Mouse (Mus musculus): ENCODE measurements around the gene Mrpl48.
"Not testable (repeated sequence)": the region's sequence is repeated elsewhere in the genome, so short reads cannot be mapped to it uniquely, and the experiment has no call there.

Gene Mrpl48

DNA sequence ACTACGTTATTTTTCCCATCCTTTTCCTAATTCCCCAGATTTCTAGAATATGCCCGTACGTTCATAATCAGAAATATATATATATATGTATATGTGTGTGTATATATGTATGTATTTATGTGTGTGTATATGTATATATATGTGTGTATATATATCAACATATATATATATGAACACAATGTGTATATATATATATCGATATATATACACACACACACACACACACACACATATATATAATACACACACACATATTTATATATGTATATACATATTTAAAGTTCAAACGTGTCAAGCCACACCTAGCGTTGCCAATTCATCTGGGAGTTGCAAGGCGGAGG is 17.6 kb downstream of the Mrpl48 start:
- in situ Hi-C loops (cut with MboI; ENCODE audit: low sequenced_read_pairs) = no loop called here

GRCm38 (mm10) chr7:100589816-100590215 is 18.3 kb downstream of the Mrpl48 start:
- in situ Hi-C loops (cut with MboI; ENCODE audit: low sequenced_read_pairs) = no loop called here

- in situ Hi-C loops (cut with MboI; ENCODE audit: low sequenced_read_pairs) = no loop called here
These were observed 25.3 kb downstream of the Mrpl48 start for GRCm38 (mm10) chr7:100582727-100583236.

- in situ Hi-C loops (cut with MboI; ENCODE audit: low sequenced_read_pairs) = no loop called here
These were observed 25.9 kb downstream of the Mrpl48 start for GRCm38 (mm10) chr7:100582235-100582634.

DNA sequence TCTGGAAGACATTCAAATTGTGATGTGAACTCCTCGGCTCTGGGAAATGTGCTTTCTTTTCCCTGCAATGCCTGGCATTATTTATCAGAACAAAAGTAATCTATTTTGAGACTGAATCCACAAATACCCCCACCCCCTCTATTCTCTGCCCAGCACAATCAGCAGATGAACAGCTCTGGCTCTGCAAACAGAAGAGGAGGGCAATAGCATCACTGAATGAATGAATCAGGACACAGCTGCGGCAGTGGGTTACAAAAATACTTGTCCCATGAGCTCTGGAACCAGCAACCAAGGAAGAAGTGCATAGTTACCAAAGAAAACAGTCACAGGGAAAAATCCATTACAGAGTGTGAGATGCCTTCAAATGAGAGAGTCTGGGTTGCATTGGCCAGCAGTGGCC is 29.3 kb downstream of the Mrpl48 start:
- in situ Hi-C loops (cut with MboI; ENCODE audit: low sequenced_read_pairs) = no loop called here

GRCm38 (mm10) chr7:100572704-100573103 is 35.4 kb downstream of the Mrpl48 start:
- in situ Hi-C loops (cut with MboI; ENCODE audit: low sequenced_read_pairs) = no loop called here

DNA sequence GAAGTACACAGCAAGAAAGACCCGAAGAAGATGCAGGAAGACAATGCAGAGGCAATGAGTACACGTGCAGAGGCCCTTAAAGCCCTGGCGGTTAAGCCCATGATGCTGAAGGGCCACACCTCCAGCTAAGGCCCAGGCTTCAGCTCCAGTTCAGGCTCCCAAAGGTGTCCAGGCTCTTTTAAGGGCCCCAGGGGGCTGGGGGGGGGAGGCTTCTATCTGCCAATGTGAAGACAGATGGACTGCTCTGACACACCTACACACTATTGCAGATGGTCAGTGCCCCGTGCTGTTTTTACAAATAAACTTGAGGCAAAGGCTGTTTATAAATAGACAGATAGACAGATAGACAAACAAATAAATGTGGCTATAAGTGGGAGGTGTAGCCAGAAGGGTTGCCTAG is 36.0 kb downstream of the Mrpl48 start:
- in situ Hi-C loops (cut with MboI; ENCODE audit: low sequenced_read_pairs) = no loop called here

- in situ Hi-C loops (cut with MboI; ENCODE audit: low sequenced_read_pairs) = no loop called here
These were observed 37.0 kb downstream of the Mrpl48 start for GRCm38 (mm10) chr7:100570930-100571715.

- in situ Hi-C loops (cut with MboI; ENCODE audit: low sequenced_read_pairs) = no loop called here
These were observed 38.2 kb downstream of the Mrpl48 start for GRCm38 (mm10) chr7:100569907-100570306.

DNA sequence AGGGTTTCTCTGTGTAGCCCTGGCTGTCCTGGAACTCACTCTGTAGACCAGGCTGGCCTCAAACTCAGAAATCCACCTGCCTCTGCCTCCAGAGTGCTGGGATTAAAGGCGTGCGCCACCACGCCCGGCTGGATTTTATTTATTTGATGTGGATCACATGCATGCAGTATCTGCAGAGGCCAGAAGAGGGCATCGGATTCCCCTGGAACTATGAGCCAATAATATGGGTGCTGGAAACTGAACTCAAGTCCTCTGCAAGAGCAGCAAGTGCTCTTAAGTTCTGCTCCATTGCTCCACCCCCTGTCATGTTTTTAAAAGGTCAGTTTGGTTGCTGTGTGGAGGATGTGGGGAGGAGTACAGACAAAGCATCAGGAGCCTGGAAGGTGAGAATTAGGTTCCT is 40.9 kb downstream of the Mrpl48 start:
- in situ Hi-C loops (cut with MboI; ENCODE audit: low sequenced_read_pairs) = not testable (repeated sequence)

GRCm38 (mm10) chr7:100561861-100562587 is 46.1 kb downstream of the Mrpl48 start:
- in situ Hi-C loops (cut with MboI; ENCODE audit: low sequenced_read_pairs) = no loop called here

GRCm38 (mm10) chr7:100559331-100559730 is 48.8 kb downstream of the Mrpl48 start:
- in situ Hi-C loops (cut with MboI; ENCODE audit: low sequenced_read_pairs) = no loop called here

- in situ Hi-C loops (cut with MboI; ENCODE audit: low sequenced_read_pairs) = no loop called here
These were observed 50.9 kb downstream of the Mrpl48 start for GRCm38 (mm10) chr7:100557241-100557640.

DNA sequence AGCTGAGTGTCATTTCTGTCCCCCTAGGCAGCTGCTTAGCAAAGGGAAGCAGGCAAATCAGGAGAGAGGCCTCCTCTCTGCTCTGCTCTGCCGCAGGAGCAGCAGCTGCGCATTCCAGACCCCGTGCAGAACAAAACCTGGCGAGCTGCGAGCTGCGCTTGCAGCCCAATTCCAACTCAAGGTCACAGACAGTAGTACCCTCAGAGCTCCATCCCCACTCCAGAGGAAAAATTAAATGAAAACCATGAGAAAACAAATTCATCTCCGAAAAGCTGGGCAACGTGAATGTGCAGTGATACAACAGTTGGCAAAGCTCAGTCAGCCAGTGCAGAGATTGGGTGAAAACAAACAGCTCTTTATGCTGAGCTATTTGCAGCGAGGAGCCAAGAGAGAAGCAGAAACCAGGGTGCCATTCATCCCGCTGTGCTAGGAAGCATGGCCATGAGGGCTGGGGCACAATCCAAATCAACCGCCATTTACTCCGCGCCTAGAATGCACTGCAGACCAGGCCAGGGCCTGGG is 52.6 kb downstream of the Mrpl48 start:
- in situ Hi-C loops (cut with MboI; ENCODE audit: low sequenced_read_pairs) = no loop called here

DNA sequence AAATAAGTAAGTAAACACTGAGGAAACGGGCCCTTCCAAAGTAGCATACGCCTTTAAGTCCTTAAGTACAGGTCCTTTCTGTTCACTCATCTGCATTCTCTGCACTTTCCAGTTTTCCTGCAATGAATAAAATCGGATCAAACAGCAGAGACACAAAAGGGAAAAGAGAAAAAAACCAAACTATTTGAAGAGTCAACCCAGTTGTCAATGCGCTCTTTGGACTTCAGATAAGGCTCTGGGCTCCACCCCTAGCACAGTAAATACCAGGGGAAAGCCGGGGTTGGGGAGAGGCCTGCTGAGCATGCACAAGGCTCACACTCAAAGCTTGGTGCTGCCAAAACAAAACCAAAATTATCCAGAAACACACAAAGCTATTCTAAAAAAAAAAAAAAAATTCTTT is 53.2 kb downstream of the Mrpl48 start:
- in situ Hi-C loops (cut with MboI; ENCODE audit: low sequenced_read_pairs) = no loop called here

- in situ Hi-C loops (cut with MboI; ENCODE audit: low sequenced_read_pairs) = no loop called here
These were observed 57.6 kb downstream of the Mrpl48 start for GRCm38 (mm10) chr7:100550338-100551007.

- in situ Hi-C loops (cut with MboI; ENCODE audit: low sequenced_read_pairs) = loop anchor here (25.0 kb wide), 1 partner anchor 263 kb away; no protein-coding TSS in a partner anchor
These were observed 58.3 kb downstream of the Mrpl48 start for GRCm38 (mm10) chr7:100549796-100550195.

DNA sequence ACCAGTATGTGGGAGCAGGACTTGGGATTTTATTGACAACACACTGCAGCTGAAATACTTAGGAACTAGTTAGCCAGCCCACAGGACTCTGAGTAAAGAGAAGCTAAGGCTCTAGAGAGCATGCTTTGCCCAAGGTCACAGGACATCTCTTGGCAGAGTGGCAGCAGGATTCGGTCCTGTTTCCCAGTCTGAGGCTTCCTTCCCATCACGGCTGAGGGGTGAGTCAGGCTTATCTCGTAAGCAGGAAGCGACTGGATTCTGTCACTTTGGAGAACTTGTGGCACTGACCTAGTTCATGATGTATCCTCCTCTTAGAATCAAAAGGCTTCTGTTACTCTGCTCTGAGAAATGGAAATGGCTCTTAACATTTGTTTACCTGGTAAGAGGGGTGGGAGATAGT is 60.5 kb downstream of the Mrpl48 start:
- in situ Hi-C loops (cut with MboI; ENCODE audit: low sequenced_read_pairs) = loop anchor here (25.0 kb wide), 1 partner anchor 265 kb away; no protein-coding TSS in a partner anchor

GRCm38 (mm10) chr7:100544437-100544836 is 63.7 kb downstream of the Mrpl48 start:
- in situ Hi-C loops (cut with MboI; ENCODE audit: low sequenced_read_pairs) = loop anchor here (25.0 kb wide), 1 partner anchor 268 kb away; no protein-coding TSS in a partner anchor

DNA sequence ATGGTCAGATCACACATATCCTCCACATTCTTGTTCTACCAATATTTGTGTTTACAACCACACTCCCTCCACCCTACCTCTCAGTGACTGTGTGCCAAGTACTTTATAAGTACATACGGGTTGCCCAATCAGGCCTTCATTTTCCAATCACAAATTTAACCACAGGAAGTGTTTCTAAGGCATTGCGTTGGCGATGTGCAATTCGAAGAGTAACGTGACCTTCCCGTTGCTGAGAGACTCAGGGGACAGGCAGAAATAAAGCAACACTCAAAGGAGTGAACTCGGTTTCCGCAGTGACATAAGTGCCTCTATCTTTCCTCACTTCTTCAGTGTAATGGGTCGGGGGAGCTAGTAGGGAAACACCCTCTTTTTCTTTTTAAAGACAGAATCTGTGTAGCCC is 68.6 kb downstream of the Mrpl48 start:
- in situ Hi-C loops (cut with MboI; ENCODE audit: low sequenced_read_pairs) = loop anchor here (25.0 kb wide), 1 partner anchor 273 kb away; no protein-coding TSS in a partner anchor

GRCm38 (mm10) chr7:100537519-100537902 is 70.6 kb downstream of the Mrpl48 start:
- in situ Hi-C loops (cut with MboI; ENCODE audit: low sequenced_read_pairs) = loop anchor here (25.0 kb wide), 1 partner anchor 275 kb away; no protein-coding TSS in a partner anchor
